Mouse (Mus musculus) myocyte (in vitro differentiated cells): ENCODE measurements around the gene Dpy19l1. TPM values are rescaled to one million over a fixed set of nuclear protein-coding genes. Genes with fewer than 3 reads are reported as not detected.

Experiments
- H3K27me3 ChIP-seq: one replicate; pipeline ENCODE4 v1.6.1; 2011; ENCODE audit not compliant: control insufficient read depth, insufficient read depth, insufficient read length
- H3K36me3 ChIP-seq: one replicate; pipeline ENCODE4 v1.6.1; 2011; ENCODE audit not compliant: control insufficient read depth, insufficient read depth
- H3K4me2 ChIP-seq: one replicate; pipeline ENCODE4 v1.6.1; 2011; ENCODE audit warnings: low read depth, control low read depth
- H3K4me3 ChIP-seq: one replicate; pipeline ENCODE4 v1.5.1; 2011; ENCODE audit warnings: mild to moderate bottlenecking, control low read depth, moderate library complexity
- H3K79me2 ChIP-seq: one replicate; pipeline ENCODE4 v1.6.1; 2011; ENCODE audit not compliant: control insufficient read depth, insufficient read depth
- H3ac ChIP-seq: one replicate; pipeline ENCODE4 v1.6.1; 2011; ENCODE audit not compliant: control insufficient read depth, insufficient read length
- CEBPB ChIP-seq: IDR thresholded peaks from 2 replicates; pipeline ENCODE4 v1.6.1; 2011; ENCODE audit warnings: mild to moderate bottlenecking, moderate library complexity; ENCODE audit not compliant: poor library complexity, insufficient read depth, severe bottlenecking
- E2F4 ChIP-seq: IDR thresholded peaks from one replicate; pipeline ENCODE4 v1.6.1; 2011; ENCODE audit warnings: mild to moderate bottlenecking, control low read depth, moderate library complexity; ENCODE audit not compliant: insufficient read depth
- MAX ChIP-seq: IDR thresholded peaks from one replicate; pipeline ENCODE4 v1.6.1; 2011; ENCODE audit warnings: low read depth, mild to moderate bottlenecking, control low read depth
- MYOD1 ChIP-seq, 3 experiments: IDR thresholded peaks; one replicate each; pipeline ENCODE4 v1.6.1; 2011; ENCODE audit warnings: control low read depth in 2 of 3, low read depth in 2 of 3, mild to moderate bottlenecking in 2 of 3, moderate library complexity in 1 of 3; ENCODE audit not compliant: insufficient read length in 2 of 3, control insufficient read depth in 1 of 3
- MYOG ChIP-seq, 3 experiments: IDR thresholded peaks; one replicate each; pipeline ENCODE4 v1.6.1; 2011; ENCODE audit warnings: control low read depth in 2 of 3, low read depth in 2 of 3, mild to moderate bottlenecking in 2 of 3; ENCODE audit not compliant: insufficient read length in 2 of 3, control insufficient read depth in 1 of 3, insufficient read depth in 1 of 3
- POLR2A ChIP-seq: IDR thresholded peaks from one replicate; pipeline ENCODE4 v1.6.1; 2011; ENCODE audit warnings: low read depth, mild to moderate bottlenecking, control low read depth, moderate library complexity; ENCODE audit not compliant: insufficient read length
- POLR2AphosphoS2 ChIP-seq: IDR thresholded peaks from one replicate; pipeline ENCODE4 v1.6.1; 2011; ENCODE audit warnings: low read depth, control low read depth; ENCODE audit not compliant: insufficient read length
- REST ChIP-seq: IDR thresholded peaks from one replicate; pipeline ENCODE4 v1.6.1; 2011; ENCODE audit warnings: mild to moderate bottlenecking, control low read depth, moderate library complexity; ENCODE audit not compliant: insufficient read depth, insufficient read length
- SRF ChIP-seq: IDR thresholded peaks from one replicate; pipeline ENCODE4 v1.6.1; 2011; ENCODE audit warnings: low read depth; ENCODE audit not compliant: control insufficient read depth, insufficient read length
- TCF12 ChIP-seq: IDR thresholded peaks from one replicate; pipeline ENCODE4 v1.6.1; 2011; ENCODE audit warnings: mild to moderate bottlenecking, control low read depth; ENCODE audit not compliant: poor library complexity, insufficient read depth, severe bottlenecking
- TCF3 ChIP-seq: IDR thresholded peaks from one replicate; pipeline ENCODE4 v1.6.1; 2011; ENCODE audit warnings: low read depth, control low read depth; ENCODE audit not compliant: insufficient read length
- USF1 ChIP-seq: IDR thresholded peaks from one replicate; pipeline ENCODE4 v1.6.1; 2011; ENCODE audit warnings: low read depth, mild to moderate bottlenecking, control low read depth, moderate library complexity
- polyA plus RNA-seq: library from polyadenylated mRNA; unstranded; fragments of >200 nt; fragmentation: generic; extraction: Trizol; gene quantifications from one replicate; pipeline ENCODE4 v1.2.1, GENCODE M21; 2012; ENCODE audit warnings: missing spikeins

Gene Dpy19l1
- polyA plus RNA-seq: 17.3 TPM

- no peaks in the 10 kb centered on the region for H3K27me3 ChIP-seq
- H3ac ChIP-seq: peak within 1 kb of the TSS; percentile 93
- no peaks in the 10 kb centered on the region for H3K36me3 ChIP-seq
- peak within 1 kb of the TSS; percentile 52 for H3K4me3 ChIP-seq
- TF ChIP-seq REST: no peak
- no peak for TF ChIP-seq MYOD1 (IDR thresholded peaks at IDR 0.05; ENCODE audit: control insufficient read depth in 1 of 3, insufficient read length in 2 of 3, low read depth in 2 of 3)
- no peak for TF ChIP-seq TCF12
- TF ChIP-seq SRF: no peak
- peak; percentile 90 for TF ChIP-seq POLR2AphosphoS2
- TF ChIP-seq MAX: no peak
- TF ChIP-seq POLR2A: peak; percentile 92
- TF ChIP-seq USF1: no peak
- TF ChIP-seq CEBPB: no peak
- TF ChIP-seq E2F4: no peak
- peak in 1 of 3 experiments; percentile 36 for TF ChIP-seq MYOG (IDR thresholded peaks at IDR 0.05; ENCODE audit: control insufficient read depth in 1 of 3, insufficient read depth in 1 of 3, insufficient read length in 2 of 3, low read depth in 2 of 3)
- TF ChIP-seq TCF3: no peak
- peak within 1 kb of the TSS; percentile 99 for H3K4me2 ChIP-seq
- peaks cover 42% of the 10 kb centered on the region for H3K79me2 ChIP-seq
Observed at GRCm38 (mm10) chr9:24503067-24503857, at the start of gene Dpy19l1. Gene Dpy19l1 (minus strand): TSS chr9:24503140.

DNA sequence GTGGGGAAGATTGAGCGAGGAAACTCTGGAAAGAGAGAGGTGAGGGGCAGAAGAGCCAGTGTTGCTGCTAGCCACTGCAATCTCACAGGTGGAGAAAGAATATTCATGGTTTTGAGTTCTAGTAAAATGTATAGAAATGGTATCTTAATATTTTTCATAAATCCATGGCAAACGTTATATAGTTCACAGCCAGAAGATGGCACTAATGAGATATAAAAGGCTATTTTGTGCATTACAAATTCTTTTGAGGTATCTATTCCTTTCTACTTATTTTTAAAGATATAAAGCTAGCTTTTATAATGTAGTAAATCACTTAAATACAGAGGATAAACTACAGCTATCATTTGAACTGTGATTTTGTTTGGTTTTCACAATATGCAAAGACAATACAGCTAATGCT lies 35.2 kb upstream of the Dpy19l1 start:
- Histone ChIP-seq H3K4me2 (no peak overlapping the region), H3K79me2 (no peaks in the 10 kb centered on the region), H3K36me3 (no peaks in the 10 kb centered on the region), H3ac (no peak overlapping the region), H3K27me3 (no peaks in the 10 kb centered on the region), H3K4me3 (no peak overlapping the region)
- TF ChIP-seq CEBPB: no peak
- TF ChIP-seq TCF3: no peak
- TF ChIP-seq TCF12: no peak
- TF ChIP-seq MAX: no peak
- no peak for TF ChIP-seq SRF
- no peak for TF ChIP-seq POLR2AphosphoS2
- TF ChIP-seq MYOG (IDR thresholded peaks at IDR 0.05; ENCODE audit: control insufficient read depth in 1 of 3, insufficient read depth in 1 of 3, insufficient read length in 2 of 3, low read depth in 2 of 3): no peak
- no peak for TF ChIP-seq REST
- no peak for TF ChIP-seq POLR2A
- no peak for TF ChIP-seq USF1
- TF ChIP-seq MYOD1 (IDR thresholded peaks at IDR 0.05; ENCODE audit: control insufficient read depth in 1 of 3, insufficient read length in 2 of 3, low read depth in 2 of 3): no peak
- no peak for TF ChIP-seq E2F4

DNA sequence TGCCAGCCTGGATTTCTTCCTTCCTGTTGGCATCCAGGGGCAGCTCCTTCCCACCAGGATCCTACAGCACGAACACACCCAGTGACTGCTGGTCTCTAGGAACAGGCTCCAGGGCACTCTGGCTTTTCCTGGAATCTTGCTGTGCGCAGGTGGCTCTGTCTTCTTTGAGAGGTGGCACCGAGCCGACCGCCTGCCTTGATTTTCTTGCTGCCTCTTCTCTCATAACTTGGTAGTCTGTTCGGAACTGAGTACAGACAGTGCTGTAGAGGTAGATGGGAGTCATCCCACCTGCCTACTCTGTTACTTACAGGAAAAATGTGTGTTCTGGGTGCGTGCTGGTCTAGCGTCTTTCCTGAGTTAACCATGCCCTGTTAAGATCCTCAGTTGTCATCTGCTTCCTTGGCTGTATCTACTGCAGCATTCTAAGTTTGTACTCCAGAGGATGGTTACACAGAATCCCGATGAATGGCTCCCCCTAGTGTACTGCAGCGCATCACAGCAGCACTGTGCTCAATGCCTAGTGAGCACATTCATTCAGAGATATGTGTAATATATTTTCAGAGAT lies 13.7 kb upstream of the Dpy19l1 start:
- H3K4me2 ChIP-seq: peak overlapping the region; percentile 33
- H3K36me3 ChIP-seq: no peaks in the 10 kb centered on the region
- no peak overlapping the region for H3ac ChIP-seq
- TF ChIP-seq SRF: no peak
- no peak for TF ChIP-seq MYOG (IDR thresholded peaks at IDR 0.05; ENCODE audit: control insufficient read depth in 1 of 3, insufficient read depth in 1 of 3, insufficient read length in 2 of 3, low read depth in 2 of 3)
- TF ChIP-seq REST: no peak
- TF ChIP-seq TCF12: no peak
- no peak for TF ChIP-seq MAX
- no peak for TF ChIP-seq POLR2A
- no peak for TF ChIP-seq POLR2AphosphoS2
- no peak for TF ChIP-seq USF1
- TF ChIP-seq MYOD1 (IDR thresholded peaks at IDR 0.05; ENCODE audit: control insufficient read depth in 1 of 3, insufficient read length in 2 of 3, low read depth in 2 of 3): no peak
- no peak for TF ChIP-seq E2F4
- no peak for TF ChIP-seq CEBPB
- no peak for TF ChIP-seq TCF3
- H3K4me3 ChIP-seq: no peak overlapping the region
- H3K79me2 ChIP-seq: no peaks in the 10 kb centered on the region
- H3K27me3 ChIP-seq: no peaks in the 10 kb centered on the region

DNA sequence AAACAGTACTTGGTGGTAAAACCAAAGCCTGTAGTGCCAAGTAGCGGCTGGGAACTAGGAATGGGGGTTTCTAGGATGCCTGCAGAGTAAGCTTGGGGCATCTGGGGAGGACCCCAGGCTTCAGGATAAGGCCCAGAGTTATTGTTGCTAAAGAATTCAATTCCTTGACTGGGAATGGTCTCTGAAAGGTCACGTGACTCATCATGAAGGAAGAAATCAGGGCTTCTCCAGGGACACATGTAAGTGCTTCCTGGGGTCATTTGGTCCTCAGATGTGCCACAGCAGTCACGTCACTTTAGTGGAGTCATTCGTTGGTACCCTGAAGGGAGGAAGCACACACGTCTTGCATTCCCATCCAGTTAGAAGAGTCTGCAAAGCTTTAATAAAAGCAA lies 11.1 kb upstream of the Dpy19l1 start:
- Histone ChIP-seq H3K27me3 (no peaks in the 10 kb centered on the region), H3K4me3 (no peak overlapping the region), H3K4me2 (no peak overlapping the region), H3ac (no peak overlapping the region), H3K36me3 (no peaks in the 10 kb centered on the region), H3K79me2 (no peaks in the 10 kb centered on the region)
- TF ChIP-seq MAX (no peak), USF1 (peak; percentile 61), TCF3 (no peak), TCF12 (no peak), MYOD1 (IDR thresholded peaks at IDR 0.05; ENCODE audit: control insufficient read depth in 1 of 3, insufficient read length in 2 of 3, low read depth in 2 of 3) (no peak), SRF (no peak), REST (no peak)
